Mouse (Mus musculus) liver, embryonic 12.5 days (tissue): ENCODE results near the gene Terf2. TPM values are rescaled to one million over a fixed set of nuclear protein-coding genes. Genes with fewer than 3 reads are reported as not detected.

Experiments
- ATAC-seq: fragments of 200-750 bp; cut with Nextera tagmentation; 2 replicates; pipeline ENCODE4 v1.8.0; 2017; ENCODE audit warnings: moderate number of reproducible peaks, mild to moderate bottlenecking, moderate library complexity
- H3K27ac ChIP-seq: fragments of 300-500 bp; sonication (generic); 2 replicates; pipeline ENCODE4 v1.5.1; 2016; ENCODE audit warnings: mild to moderate bottlenecking
- H3K27me3 ChIP-seq: fragments of 300-500 bp; sonication (generic); replicated peaks from 2 replicates; pipeline ENCODE4 v1.6.1; 2016; ENCODE audit warnings: mild to moderate bottlenecking, moderate library complexity
- H3K36me3 ChIP-seq: fragments of 300-500 bp; sonication (generic); 2 replicates; pipeline ENCODE4 v1.6.1; 2016; ENCODE audit warnings: mild to moderate bottlenecking, moderate library complexity
- H3K4me1 ChIP-seq: fragments of 300-500 bp; sonication (generic); 2 replicates; pipeline ENCODE4 v1.6.1; 2016
- H3K4me2 ChIP-seq: fragments of 300-500 bp; sonication (generic); 2 replicates; pipeline ENCODE4 v1.6.1; 2016; ENCODE audit warnings: mild to moderate bottlenecking, moderate library complexity
- H3K4me3 ChIP-seq: fragments of 300-500 bp; sonication (generic); 2 replicates; pipeline ENCODE4 v1.5.1; 2016; ENCODE audit warnings: mild to moderate bottlenecking, moderate library complexity
- H3K9ac ChIP-seq: fragments of 300-500 bp; sonication (generic); 2 replicates; pipeline ENCODE4 v1.6.1; 2016; ENCODE audit warnings: mild to moderate bottlenecking, moderate library complexity
- H3K9me3 ChIP-seq: fragments of 300-500 bp; sonication (generic); replicated peaks from 2 replicates; pipeline ENCODE4 v1.6.1; 2016; ENCODE audit warnings: mild to moderate bottlenecking, moderate library complexity
- WGBS: fragments of 180-500 bp; shearing (Covaris S2); methylation state at CpG from one replicate; pipeline ENCODE4 v1.1.7; 2016; ENCODE audit not compliant: insufficient replicate concordance; 5-methylcytosine and 5-hydroxymethylcytosine counted together
- polyA plus RNA-seq: library from polyadenylated mRNA; unstranded; fragments of >200 nt; fragmentation: Nextera tagmentation; extraction: Ambion mirVana; gene quantifications from 2 replicates; pipeline ENCODE4 v1.2.1, GENCODE M21; 2016

The Terf2 gene
- 9.2 and 11.5 TPM in 2 replicates for polyA plus RNA-seq

DNA sequence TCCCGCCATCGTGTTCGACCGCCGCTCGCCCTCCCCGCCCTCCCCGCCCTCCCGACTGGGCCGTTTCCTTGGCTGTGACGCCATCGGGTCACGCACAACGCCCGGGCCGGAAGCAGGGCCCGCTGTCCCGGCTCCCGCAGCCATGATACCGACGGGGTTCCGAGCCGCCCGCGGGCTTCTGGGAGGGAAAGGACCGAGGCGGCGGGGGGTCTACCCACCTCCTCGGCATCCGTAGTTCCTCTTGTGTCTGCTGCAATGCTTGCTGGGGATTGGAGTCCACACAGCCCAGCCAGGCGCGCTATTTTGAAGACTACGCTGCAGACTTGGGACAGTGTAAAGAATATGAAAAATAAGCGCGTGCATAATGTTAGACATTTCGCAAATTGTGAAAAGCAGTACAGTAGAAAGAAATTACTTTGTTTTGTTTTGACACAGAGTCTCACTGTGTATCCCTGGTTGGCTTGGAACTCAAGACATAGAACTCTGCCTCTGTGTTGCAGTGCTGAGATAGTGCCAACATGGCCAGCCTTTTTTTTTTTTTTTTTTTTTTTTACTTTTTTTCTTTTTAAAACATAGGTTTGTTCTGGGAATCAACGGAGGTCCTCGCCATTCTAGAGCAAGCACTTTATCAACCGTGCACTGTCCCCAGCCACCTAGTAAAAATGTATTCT, at the start of gene Terf2:
Gene Terf2 (minus strand): TSS at position 182 of the 671 bp plus-strand sequence.
- Histone ChIP-seq H3K27me3 (no peaks in the 10 kb centered on the region), H3K9me3 (no peaks in the 10 kb centered on the region), H3K27ac (peak within 1 kb of the TSS; percentile 96), H3K4me3 (peak within 1 kb of the TSS; percentile 87), H3K36me3 (peaks cover 32% of the 10 kb centered on the region), H3K4me1 (peaks cover 33% of the 10 kb centered on the region), H3K9ac (peak within 1 kb of the TSS; percentile 95), H3K4me2 (peak within 1 kb of the TSS; percentile 80)
- peak; percentile 92 for ATAC-seq
- 3% methylated on average over 39 of the region's 39 CpGs for WGBS

DNA sequence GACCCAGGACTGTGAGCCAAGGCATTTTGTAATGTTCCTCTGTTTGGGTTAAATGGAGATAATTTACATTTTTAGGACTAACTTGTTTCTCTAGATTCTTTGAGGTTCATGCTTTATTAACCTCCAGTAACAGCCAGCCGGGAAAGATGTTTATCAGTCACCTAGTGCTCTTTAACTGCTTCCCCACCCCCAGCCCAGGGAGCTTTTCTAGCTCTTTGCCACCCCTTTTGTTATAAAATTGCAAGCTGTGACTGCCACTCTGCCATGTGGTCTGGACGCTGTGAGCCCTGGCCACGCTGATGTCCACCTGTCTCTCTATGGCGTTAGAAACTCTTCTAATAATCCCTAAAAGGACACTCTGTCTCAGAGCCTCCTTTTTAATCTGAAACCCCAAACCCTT, 47.2 kb upstream of the Terf2 start:
- Histone ChIP-seq H3K27me3 (no peaks in the 10 kb centered on the region), H3K9ac (no peak overlapping the region), H3K4me1 (peaks cover 17% of the 10 kb centered on the region), H3K4me2 (no peak overlapping the region), H3K9me3 (no peaks in the 10 kb centered on the region), H3K36me3 (no peaks in the 10 kb centered on the region), H3K27ac (no peak overlapping the region), H3K4me3 (no peak overlapping the region)
- WGBS: 50% methylated on average over 4 of the region's 4 CpGs
- no peak for ATAC-seq

DNA sequence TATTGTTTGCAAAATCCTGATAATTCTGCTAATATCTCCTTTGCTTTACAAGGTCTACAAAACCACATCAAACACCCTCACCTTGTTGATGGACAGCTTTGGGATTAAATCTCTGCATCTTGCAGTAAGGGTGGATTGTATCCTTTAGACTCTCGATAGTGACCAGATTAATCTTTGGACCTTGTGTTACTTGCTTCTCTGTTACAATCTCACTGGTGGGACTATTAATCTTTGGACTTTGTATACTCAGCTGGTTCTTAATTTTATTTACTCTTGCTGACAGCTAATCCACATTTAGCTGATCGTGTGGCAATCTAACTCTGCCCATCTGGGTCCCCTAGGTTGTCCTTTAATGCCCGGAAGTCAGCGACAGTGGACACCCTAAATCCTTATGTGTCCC, 46.2 kb upstream of the Terf2 start:
- Histone ChIP-seq H3K36me3 (no peaks in the 10 kb centered on the region), H3K27ac (no peak overlapping the region), H3K27me3 (no peaks in the 10 kb centered on the region), H3K4me2 (no peak overlapping the region), H3K4me3 (no peak overlapping the region), H3K9me3 (no peaks in the 10 kb centered on the region), H3K9ac (no peak overlapping the region), H3K4me1 (peaks cover 17% of the 10 kb centered on the region)
- no peak for ATAC-seq
- 77% methylated on average over 4 of the region's 4 CpGs for whole genome bisulfite sequencing

DNA sequence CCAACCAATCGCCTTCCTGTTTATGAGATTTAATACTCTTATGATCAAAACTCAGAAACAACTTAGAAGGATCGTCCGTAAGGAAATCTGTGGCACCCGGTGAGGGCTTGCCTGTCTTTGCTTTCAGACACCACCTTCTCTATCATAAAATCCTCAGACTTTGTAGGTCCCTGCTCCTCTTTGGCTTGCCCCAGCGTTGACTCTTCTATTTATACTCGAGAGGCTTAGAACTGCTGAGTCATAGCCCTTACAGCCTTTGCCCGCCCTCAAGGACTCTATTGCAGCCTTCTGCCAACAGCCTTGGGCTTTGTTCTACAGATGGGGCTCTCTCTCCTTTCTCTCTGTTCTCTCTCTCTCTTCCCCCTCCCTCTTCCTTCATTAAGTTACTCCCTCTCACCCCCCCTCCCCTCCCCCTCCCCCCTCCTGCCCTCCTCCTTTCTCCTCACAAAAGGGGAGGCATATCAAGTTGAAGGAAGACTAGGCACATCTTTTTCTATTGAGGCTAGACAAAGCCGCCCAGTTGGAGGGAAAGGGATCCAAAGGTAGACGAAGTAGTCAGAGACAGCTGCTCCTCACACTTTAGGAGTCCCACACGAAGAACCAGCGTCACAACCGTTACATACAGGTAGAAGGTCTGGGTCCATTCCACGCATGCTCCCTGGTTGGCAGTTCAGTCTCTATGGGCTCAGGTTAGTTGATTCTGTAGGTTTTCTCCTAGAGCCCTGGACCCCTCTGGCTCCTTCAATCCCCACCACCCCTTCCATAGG, 43.5 kb upstream of the Terf2 start:
- WGBS: 45% methylated on average over 13 of the region's 13 CpGs
- H3K36me3 ChIP-seq: no peaks in the 10 kb centered on the region
- H3K4me2 ChIP-seq: peak overlapping the region; percentile 35
- H3K4me1 ChIP-seq: peaks cover 17% of the 10 kb centered on the region
- no peaks in the 10 kb centered on the region for H3K9me3 ChIP-seq
- peak overlapping the region; percentile 50; the same call in 1 of the 2 replicates for H3K27ac ChIP-seq
- H3K27me3 ChIP-seq: no peaks in the 10 kb centered on the region
- peak; percentile 97 for ATAC-seq
- no peak overlapping the region for H3K4me3 ChIP-seq
- peak overlapping the region; percentile 27 for H3K9ac ChIP-seq

DNA sequence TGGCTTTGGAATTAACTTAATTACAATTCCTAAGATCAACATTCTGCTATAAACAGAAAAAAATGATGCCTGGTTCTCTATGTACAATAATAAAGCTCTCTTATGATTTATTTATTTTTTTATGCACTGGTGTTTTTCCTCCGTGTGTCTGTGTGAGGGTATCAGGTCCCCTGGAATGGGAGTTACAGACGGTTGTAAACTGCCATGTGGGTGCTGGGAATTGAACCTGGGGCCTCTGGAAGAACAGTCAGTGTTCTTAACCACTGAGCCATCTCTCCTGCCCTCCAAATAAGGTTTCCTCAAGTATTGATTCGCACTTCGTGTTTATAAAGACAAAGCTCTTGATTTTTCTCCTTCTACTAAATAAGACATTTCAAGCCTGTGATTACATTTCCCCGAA, 42.0 kb upstream of the Terf2 start:
- WGBS: 84% methylated on average over 5 of the region's 5 CpGs
- Histone ChIP-seq H3K9ac (no peak overlapping the region), H3K4me3 (no peak overlapping the region), H3K9me3 (no peaks in the 10 kb centered on the region), H3K4me2 (no peak overlapping the region), H3K4me1 (peaks cover 17% of the 10 kb centered on the region), H3K27ac (no peak overlapping the region), H3K36me3 (no peaks in the 10 kb centered on the region), H3K27me3 (0 out of 2 replicates have a peak, but pooled peaks cover under 1% of the 10 kb centered on the region)
- ATAC-seq: no peak

DNA sequence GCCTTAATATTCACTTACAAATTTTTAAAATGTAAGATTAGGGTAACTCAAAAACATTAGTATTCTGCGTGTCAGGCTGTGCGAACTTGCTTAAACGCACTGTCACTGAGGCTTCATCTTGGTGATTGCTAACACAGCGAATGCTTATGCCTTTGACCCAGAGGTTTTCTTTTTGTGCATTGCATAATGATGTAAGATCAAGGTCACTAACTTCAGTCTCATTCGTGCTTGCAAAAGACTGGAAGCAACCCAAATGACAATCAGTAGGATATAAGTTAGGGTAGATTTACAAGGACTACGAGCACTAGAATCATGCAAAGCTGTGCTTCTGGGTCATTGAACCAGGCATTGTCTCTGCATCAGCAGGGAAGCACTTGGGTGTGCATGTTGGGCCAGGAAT, 41.2 kb upstream of the Terf2 start:
- H3K9ac ChIP-seq: no peak overlapping the region
- H3K4me2 ChIP-seq: no peak overlapping the region
- peaks cover 8% of the 10 kb centered on the region; the same call in 1 of the 2 replicates for H3K27me3 ChIP-seq
- H3K9me3 ChIP-seq: no peaks in the 10 kb centered on the region
- peaks cover 17% of the 10 kb centered on the region for H3K4me1 ChIP-seq
- no peak overlapping the region for H3K4me3 ChIP-seq
- H3K27ac ChIP-seq: no peak overlapping the region
- H3K36me3 ChIP-seq: no peaks in the 10 kb centered on the region
- no peak for ATAC-seq
- WGBS: 82% methylated on average over 6 of the region's 6 CpGs

DNA sequence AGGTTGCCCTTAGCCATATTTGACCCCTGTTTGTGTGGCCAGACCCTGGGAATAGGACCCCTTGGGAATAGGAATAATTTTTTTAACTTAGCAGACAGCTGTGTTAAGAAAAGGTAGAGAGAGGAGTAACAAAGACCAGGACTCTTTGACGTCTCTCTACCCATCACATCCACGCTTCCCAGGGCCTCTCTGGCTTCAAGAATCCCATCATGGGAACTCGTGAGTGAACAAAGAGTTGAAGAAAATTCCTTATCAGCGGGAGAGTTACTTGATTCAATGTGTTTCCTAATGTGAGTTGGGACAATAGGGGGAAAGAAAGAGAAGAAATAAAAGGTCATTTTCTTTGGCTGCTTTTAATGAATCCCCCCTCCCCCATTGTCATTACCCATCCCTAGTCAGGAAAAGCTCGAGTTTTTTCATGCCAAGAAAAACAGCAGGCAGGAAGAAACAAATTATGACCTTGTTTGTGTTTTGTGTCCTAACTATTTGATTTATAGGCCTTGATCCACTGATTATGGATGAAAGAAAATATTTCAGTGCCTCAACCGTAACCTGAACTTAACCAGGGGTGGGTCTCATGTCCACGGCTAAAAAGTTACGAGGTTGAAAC, 39.8 kb upstream of the Terf2 start:
- WGBS: 60% methylated on average over 8 of the region's 8 CpGs
- no peak overlapping the region for H3K9ac ChIP-seq
- H3K4me1 ChIP-seq: peaks cover 17% of the 10 kb centered on the region
- peaks cover 10% of the 10 kb centered on the region; the same call in 1 of the 2 replicates for H3K27me3 ChIP-seq
- no peak for ATAC-seq
- no peak overlapping the region for H3K27ac ChIP-seq
- no peak overlapping the region for H3K4me3 ChIP-seq
- no peaks in the 10 kb centered on the region for H3K9me3 ChIP-seq
- H3K4me2 ChIP-seq: no peak overlapping the region
- H3K36me3 ChIP-seq: no peaks in the 10 kb centered on the region

DNA sequence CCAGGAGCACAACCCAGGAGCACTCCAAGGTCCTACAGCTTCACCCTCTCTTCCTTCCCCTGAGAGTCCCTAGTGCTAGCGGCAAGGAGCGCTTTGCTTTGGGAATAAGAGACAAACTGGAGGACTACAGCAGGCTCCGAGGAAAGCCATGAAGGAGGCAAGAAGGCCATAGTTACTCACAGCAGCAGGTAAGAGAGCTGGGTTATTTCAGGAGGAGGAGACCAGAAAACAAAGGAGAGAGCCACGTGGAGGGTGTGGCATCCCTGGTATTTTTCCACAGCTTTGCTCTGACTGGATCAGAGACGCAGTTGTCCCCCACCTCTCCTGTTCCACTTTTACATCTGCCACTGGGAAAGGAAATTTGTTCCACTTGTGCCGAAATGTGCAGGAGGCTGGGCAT, 37.5 kb upstream of the Terf2 start:
- H3K36me3 ChIP-seq: no peaks in the 10 kb centered on the region
- no peaks in the 10 kb centered on the region for H3K4me1 ChIP-seq
- H3K4me2 ChIP-seq: no peak overlapping the region
- no peak for ATAC-seq
- no peaks in the 10 kb centered on the region for H3K9me3 ChIP-seq
- 62% methylated on average over 6 of the region's 6 CpGs for WGBS
- H3K4me3 ChIP-seq: no peak overlapping the region
- peaks cover 16% of the 10 kb centered on the region for H3K27me3 ChIP-seq
- no peak overlapping the region for H3K9ac ChIP-seq
- no peak overlapping the region for H3K27ac ChIP-seq

DNA sequence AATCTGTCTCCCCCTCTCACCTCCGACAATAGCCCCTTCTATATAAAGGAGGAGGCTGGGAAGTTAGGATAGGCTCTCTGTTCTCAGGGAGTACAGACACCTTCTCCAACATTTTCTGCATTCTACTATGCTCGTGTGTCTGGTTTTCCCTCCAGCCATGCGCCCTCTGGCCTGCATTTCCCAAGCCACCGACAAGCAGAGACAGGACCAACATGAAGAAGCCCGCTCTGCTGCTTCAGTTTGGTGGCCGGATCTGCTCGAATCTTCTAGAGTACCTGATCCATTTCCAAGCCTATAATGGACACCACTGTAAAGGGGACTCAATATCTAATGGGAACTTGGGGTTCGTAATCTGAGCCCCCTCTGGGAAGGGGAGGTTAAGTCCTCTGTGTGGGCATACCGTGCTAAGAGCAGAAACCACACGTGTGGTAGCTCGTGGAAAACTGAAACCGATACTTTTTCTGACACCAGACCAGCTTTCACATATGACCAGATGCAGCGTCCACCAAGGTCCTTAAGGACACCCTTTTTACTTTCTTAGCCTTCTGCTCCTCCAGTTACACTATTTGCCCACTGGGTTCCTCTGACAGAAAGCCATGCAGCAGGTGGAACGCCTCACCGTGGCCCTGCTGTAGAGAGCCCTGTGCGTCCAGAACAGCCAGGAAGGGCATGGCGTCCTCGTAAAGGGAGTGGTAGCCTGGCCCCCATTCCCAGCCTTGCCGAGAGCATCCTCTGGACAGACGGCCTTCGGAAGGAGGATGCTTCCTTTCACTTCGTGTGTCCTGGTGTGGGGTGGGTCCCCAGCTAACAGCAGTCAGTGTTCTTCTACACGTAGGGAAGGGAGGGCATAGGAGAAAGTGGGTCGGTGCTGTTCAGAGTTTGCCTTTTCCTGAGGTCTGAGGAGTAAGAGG, 36.5 kb upstream of the Terf2 start:
- H3K4me2 ChIP-seq: no peak overlapping the region
- ATAC-seq: no peak
- WGBS: 72% methylated on average over 24 of the region's 24 CpGs

DNA sequence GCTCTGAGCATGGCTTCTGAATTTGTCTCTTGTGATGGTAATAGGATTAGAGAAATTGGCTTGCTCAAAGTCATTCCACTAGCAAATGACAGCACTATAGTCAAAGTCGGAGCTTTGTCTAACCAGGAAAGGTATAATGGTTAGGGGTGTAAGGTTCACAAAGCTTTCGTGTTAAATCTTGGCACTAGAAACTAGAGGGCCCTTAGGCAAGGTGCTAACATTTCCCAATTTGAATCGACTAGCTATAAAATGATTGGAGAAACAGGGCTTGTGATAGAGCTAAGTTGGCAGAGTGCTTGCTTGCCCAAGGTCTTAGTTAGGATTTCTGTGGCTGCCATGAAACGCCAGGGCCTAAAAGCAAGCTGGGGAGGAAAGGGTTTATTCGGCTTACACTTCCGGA, 33.7 kb upstream of the Terf2 start:
- no peak overlapping the region for H3K4me3 ChIP-seq
- WGBS: 65% methylated on average over 6 of the region's 6 CpGs
- no peaks in the 10 kb centered on the region for H3K9me3 ChIP-seq
- no peak overlapping the region for H3K9ac ChIP-seq
- no peaks in the 10 kb centered on the region for H3K4me1 ChIP-seq
- peaks cover 16% of the 10 kb centered on the region for H3K27me3 ChIP-seq
- ATAC-seq: no peak
- H3K4me2 ChIP-seq: no peak overlapping the region
- no peaks in the 10 kb centered on the region for H3K36me3 ChIP-seq
- H3K27ac ChIP-seq: no peak overlapping the region

More for the DNA sequence above, 36.5 kb upstream of the Terf2 start:
- Histone ChIP-seq H3K36me3 (no peaks in the 10 kb centered on the region), H3K27ac (no peak overlapping the region), H3K9ac (no peak overlapping the region), H3K4me1 (no peaks in the 10 kb centered on the region), H3K9me3 (no peaks in the 10 kb centered on the region), H3K4me3 (no peak overlapping the region), H3K27me3 (peaks cover 16% of the 10 kb centered on the region)

DNA sequence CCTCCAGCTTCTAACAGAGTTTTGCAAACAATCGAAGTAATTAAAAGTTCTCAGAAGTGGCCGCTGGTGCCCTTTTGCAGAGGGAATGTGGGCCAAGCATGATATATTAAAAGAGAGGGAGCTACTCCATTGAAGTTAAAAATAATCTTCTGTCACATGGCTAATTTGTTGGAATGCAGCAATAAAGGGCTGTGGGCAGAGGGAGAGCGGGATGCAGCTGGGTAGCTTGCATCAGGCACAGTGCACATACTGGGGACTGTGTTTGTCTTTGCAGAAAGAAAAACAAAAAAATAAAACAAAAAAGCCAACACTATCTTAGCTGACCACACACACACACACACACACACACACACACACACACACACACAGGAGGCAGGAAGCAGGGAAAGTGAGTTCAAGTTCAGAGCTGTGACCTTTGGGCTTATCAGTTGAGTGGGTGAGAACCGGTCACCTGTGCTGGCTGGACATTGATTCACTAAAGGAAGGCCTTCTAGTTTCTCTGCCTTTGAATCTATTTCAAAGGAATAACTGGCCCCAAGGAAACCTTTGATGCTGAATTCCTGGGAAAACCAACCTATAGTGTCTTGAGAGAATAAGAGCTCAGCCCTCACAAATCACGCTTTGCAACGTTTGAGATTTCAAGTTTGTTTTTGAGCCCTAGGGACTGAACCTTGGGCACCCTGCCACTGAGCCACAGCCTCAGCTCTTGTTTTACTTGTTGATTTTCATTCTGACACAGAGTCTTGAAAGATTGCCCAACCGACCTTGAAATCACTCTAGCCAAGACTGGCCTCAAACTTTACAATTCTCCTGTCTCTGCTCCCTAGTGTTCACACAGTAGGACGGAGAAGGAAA, 33.1 kb upstream of the Terf2 start:
- 68% methylated on average over 8 of the region's 8 CpGs for WGBS
- Histone ChIP-seq H3K27ac (no peak overlapping the region), H3K4me1 (no peaks in the 10 kb centered on the region), H3K4me3 (no peak overlapping the region), H3K36me3 (no peaks in the 10 kb centered on the region), H3K27me3 (peaks cover 16% of the 10 kb centered on the region), H3K9me3 (no peaks in the 10 kb centered on the region), H3K4me2 (no peak overlapping the region), H3K9ac (no peak overlapping the region)
- ATAC-seq: no peak
